Mouse (Mus musculus): ENCODE measurements around the gene B3galt4. TPM values are rescaled to one million over a fixed set of nuclear protein-coding genes. Genes with fewer than 3 reads are reported as not detected.
A peak's percentile ranks its signal among the peaks of the same experiment; 100 is the strongest.

B3galt4 gene
- total RNA-seq, 2 experiments from 2014 or later = 2.8 TPM; not detected in 1

DNA sequence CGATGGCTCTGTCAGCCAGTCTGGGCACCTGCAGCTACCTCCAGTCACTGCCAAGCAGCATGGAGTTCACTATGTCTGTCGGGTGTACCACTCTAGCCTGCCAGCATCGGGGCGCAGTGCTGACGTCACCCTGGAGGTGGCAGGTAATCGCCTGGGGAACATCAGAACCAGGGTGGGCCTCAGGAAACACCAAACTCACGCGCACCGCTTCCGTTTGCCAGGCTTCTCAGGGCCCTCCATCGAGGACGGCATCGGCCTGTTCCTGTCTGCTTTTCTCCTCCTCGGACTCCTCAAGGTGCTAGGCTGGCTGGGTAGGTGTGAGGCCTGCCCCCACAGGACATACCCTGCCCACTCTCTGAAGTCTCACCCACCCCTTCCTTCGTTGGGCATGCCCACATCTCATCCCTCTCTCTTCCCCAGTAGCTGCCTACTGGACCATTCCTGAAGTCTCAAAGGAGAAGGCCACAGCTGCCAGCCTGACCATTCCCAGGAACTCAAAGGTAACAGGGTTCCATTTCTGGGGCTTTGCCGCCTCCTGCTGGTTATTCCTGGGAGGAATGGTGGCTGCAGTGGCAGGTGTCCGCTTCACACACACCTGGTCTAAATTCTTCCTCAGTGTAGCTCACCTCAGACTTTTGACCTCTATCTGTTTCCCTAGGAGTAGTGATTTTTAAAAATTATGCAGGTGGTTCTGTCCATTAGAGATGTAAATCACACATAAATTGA lies 24.9 kb downstream of the B3galt4 start:
- no peak for ATAC-seq (replicated peaks; ENCODE audit: low FRiP score, poor library complexity, severe bottlenecking)

DNA sequence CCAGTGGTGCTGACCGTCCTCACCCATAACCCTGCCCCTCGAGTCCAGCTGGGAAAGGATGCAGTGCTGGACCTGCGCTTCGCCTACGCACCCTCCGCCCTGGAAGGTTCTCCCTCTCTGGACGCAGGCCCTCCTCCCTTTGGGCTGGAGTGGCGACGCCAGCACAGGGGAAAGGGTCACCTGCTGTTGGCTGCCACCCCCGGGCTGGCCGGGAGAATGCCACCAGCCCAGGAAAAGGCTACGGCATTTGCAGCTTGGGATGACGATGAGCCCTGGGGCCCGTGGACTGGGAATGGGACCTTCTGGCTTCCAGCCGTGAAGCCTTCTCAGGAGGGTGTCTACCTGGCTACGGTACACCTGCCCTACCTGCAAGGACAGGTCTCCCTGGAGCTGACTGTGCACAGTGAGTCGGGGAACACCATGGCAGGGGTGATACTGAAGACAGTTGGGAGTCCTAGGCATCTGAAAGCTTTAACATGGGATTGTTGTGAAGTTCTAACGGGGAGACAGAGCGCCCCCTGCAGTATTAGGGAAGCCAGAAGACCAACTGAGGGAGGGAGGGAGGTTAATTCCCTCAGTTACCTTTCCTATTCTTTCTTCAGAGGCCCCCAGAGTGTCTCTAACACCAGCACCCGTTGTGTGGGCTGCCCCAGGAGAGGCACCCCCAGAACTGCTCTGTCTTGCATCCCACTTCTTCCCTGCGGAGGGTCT lies 25.7 kb downstream of the B3galt4 start:
- ATAC-seq (replicated peaks; ENCODE audit: low FRiP score, poor library complexity, severe bottlenecking) = no peak

DNA sequence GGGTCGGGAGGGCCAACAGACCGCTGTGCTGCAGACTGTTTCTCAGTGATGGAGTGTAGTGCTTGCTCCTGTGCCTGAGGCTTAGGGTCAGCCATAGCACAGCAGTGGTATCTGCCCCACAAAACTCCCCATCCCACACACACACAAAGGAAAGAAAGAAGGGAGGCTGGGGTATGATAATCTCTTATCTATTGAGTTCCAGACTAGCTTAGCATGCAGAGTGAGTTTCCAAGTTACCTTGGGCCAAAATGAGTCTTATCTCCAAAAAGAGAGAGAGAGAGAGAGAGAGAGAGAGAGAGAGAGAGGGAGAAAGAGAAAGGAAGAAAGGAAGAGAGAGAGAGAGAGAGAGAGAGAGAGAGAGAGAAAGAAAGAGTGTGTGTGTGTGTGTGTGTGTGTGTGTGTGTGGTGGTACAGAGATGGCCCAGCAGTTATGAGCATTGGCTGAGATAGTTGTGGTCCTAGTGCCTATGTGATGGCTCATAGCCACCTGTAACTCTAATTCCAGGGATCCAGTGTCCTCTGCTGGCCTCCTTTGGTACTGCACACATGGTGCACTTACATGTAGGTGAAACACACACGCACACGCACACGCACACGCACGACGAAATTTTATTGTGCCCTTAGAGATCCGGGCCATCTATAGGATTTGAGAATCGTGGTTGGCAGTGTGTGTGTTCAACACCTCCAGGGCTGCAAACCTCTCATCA lies 26.6 kb downstream of the B3galt4 start:
- no peak for ATAC-seq (replicated peaks; ENCODE audit: low FRiP score, poor library complexity, severe bottlenecking)

DNA sequence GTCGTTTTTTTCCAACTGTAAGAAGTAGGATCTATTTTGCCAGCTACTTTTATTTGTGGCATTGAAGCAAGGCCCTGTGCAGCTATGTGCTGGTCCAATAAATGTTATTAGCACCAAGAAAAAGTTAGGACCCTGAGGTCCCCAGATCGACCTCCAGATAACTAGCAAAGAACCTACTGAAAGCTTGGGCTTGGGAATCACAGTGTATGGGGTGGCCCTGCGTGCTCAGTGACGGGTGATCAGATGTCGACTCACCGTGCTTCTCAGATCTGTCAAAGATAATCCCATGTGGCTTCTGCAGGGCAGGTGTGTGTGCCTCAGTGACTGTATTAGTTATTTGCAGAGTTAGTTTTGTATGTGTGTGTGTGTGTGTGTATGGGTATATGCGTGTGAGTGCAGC lies 29.9 kb downstream of the B3galt4 start:
- ATAC-seq (replicated peaks; ENCODE audit: low FRiP score, poor library complexity, severe bottlenecking) = no peak

DNA sequence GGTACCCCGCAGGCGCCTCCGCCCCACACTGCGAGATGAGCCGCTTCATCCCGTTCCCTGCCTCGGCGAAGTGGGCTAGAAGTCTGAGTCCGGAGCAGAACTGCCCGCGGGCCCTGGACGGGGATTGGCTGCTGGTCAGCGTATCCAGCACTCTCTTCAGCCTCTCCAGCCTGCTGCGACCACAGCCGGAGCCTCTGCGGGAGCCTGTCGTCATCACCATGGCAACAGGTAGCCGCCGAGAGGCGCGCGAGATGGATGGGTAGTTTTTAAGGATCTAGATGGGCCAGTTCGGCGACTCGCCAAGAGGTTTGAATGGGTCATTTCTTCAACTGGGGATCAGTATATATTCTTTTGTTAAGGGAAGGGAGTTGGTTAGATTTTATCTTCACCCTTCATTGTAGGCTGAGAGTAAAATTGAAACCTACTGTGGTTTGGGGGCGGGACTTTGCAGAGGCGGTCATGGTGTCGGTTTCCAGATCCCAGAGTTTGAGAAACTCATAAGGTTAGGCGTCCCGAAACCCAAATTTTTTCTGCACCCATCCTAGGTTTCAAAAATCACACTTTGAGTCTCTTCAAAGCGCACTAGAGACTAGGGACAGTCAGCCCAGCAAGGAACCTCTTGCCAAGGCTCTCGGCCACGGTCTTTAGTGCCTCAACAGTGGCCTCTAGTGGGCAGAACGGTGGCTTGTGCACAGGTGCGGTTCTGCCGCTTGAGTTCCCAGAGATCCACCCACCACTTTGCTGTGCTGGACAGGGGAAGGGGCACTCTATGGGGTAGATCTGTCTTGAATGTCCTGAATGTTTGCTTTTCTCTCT lies 30.8 kb downstream of the B3galt4 start:
- peak; percentile 57 for ATAC-seq (replicated peaks; ENCODE audit: low FRiP score, poor library complexity, severe bottlenecking)

DNA sequence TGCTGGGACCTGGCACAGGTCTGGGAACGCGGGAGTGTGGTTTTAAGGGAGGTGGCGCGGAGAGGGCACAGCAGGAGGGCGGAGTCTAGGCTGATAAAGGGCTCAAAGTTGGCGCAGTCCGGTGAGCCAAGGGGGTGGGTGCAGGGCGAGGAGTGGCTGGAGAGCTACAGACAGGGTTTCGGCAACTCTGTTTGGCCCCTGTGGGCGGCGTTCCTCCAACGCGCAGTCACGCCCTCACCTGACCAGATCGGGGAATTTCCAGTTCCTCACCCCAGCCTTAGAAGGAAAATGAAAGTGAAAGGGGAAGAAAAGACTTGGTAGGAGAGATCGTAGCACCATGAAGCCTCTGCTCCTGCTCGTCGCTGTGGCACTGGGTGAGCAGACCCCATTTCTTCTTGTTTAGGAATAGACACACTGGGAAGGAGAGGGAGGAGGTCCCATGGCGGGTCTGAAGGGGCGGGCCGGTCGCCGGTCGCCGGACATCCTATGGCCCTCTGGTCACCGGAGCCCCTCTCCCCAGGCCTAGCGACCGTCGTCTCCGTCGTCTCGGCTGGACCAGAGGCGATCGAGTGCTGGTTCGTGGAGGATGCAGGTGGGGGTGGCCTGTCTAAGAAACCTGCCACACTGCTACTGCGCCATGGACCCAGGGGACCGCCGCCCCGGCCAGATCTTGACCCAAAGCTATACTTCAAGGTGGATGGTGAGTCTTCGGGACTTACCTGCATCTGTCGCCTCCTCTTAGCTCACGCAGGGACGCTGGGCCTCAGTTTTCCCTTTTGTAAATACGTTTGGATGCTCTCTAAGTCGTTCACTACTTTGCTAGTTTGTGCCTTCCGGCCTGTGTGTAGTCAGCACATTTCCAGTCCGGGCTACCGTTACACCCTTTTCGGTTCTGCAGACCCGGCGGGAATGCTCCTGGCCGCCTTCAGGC lies 31.7 kb downstream of the B3galt4 start:
- ATAC-seq (replicated peaks; ENCODE audit: low FRiP score, poor library complexity, severe bottlenecking) = peak; percentile 73

DNA sequence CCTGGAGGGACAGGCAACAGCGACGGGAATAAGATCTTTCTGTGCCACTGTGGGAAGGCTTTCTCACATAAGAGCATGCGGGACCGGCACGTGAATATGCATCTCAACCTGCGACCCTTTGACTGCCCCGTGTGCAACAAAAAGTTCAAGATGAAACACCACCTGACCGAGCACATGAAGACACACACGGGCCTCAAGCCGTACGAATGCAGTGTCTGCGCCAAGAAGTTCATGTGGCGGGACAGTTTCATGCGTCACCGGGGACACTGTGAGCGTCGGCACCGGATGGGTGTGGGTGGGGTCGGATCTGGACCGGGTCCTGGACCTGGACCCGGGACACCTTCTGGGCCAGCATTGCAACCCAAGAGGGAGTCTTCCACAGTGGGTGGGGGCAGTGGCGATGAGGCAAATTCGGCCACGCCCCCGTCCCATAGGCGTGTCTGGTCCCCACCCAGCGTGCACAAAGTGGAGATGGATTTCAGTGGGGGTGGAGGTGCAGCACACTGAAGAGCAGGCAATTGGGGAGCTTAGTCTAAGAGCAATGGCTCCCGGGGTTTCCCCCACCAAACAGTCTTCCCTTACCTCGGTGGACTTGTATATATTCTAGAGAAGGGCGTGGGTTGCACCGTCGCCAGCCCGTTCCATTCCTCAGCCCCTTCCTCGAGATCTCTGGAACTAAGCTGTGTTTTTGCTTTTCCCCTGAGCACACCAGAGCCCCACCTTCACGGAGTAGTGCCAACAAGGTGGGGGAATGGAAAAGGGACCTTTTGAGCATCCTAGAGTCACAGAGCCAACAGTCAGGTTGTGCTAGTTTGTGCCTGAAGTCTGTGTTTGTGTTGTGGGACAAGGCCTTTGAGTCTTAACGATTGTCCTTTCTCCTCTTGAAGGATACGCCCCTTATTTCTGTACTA lies 32.7 kb downstream of the B3galt4 start:
- peak; percentile 6; the same call in 1 of the 2 replicates for ATAC-seq (replicated peaks; ENCODE audit: low FRiP score, poor library complexity, severe bottlenecking)

DNA sequence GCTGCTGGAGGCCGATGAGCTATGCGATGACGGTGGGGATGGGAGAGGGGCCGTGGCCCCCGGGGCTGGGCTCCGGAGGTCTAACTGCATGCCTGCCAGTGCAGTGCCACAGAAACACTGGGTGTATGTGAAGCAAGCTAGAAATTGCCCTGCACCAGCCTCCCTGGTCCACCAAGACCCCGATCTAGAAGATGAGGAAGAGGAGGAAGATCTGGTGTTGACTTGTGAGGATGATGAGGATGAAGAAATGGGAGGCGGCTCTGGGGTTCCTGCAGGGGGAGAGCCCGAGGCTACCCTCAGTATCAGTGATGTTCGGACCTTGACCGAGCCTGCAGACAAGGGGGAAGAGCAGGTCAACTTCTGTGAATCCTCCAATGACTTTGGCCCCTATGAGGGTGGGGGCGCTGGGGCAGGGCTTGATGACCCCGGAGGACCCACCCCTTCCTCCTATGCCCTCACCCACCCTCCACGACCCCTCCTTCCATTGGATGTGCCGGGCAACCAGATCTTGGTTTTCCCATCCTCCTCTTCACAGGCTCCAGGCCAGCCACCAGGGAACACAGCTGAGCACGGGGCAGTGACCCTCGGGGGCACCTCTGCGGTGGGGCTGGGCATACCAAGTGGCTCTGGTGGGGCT lies 33.5 kb downstream of the B3galt4 start:
- ATAC-seq (replicated peaks; ENCODE audit: low FRiP score, poor library complexity, severe bottlenecking) = no peak

DNA sequence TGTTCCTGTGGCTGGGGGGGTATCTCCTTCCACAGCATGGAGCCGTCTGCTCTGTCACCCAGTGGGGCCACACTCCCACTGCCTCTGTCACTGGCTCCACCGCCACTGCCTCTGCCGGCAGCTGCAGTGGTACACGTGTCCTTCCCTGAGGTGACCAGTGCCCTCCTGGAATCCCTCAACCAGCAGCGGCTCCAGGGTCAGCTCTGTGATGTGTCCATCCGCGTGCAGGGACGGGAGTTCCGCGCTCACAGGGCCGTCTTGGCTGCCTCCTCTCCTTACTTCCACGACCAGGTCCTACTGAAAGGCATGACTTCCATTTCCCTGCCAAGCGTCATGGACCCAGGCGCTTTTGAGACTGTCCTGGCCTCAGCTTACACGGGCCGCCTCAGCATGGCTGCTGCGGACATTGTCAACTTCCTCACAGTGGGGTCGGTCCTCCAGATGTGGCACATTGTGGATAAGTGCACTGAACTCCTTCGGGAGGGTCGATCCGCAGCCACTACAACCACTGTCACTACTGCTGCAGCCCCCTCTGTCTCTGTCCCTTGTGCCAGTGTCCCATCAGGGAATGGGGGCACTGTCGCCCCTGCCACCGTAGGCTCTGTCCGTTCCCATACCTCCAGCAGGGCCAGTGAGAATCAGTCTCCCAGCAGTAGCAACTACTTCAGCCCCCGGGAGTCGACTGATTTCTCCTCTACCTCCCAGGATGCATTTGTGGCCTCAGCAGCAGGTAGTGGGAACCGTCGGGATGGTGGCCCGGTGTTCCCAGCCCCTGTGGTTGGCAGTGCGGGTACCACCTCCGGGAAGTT lies 34.2 kb downstream of the B3galt4 start:
- ATAC-seq (replicated peaks; ENCODE audit: low FRiP score, poor library complexity, severe bottlenecking) = no peak

DNA sequence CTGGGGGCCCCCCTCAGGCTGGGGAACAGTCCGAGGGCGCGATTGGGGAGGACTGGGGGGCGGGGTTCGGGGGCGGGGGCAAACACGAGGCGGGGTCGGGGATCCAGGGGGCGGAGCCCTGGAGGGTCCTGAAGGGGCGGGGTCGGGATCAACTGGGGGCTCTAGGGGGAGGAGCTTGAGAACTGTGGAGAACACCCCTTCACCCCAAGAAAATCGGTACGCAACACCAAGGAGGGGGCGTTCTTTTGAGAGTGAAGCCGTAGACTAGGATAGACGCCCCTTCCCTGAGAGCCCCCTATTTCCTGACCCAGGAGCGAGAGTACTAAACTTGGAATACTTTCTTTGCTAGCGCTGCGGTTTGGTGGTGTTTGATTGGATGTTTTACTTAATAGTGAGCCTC lies 35.0 kb downstream of the B3galt4 start:
- no peak for ATAC-seq (replicated peaks; ENCODE audit: low FRiP score, poor library complexity, severe bottlenecking)

DNA sequence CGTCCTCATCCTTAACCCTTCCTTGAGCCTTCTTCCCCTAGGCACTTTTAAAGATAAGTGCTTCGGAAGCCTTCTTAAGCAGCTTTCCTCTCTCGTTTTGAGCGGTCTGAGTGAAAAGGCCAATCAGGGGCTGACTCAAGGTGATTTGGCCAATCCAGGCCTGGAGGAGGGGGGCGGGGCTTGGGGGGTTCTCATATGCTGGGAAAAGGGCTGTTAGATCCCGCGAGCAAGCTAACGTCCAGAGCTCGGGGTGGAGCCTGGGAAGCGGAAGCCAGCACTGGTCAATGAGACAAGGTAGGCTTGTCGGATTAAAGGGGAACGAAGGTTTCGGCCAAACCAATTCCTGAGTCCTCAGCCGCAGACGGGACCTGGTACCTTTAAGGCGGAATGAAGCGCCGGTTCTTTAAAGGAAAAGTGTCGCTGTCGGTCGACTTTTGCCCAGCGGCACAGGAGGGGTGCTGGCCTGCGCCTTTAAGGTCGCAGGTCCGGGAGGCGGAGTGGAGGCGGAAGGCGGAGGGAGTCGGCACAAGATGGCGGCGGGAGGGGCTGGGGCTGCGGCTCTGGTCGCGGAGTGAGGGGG lies 35.5 kb downstream of the B3galt4 start, which contains the start of the genes Tapbp and Zbtb22:
Tapbp (plus strand) TSS at position 229 of the 580 bp plus-strand sequence.
Zbtb22 (plus strand) TSS at position 234 of the 580 bp plus-strand sequence.
- ATAC-seq (replicated peaks; ENCODE audit: low FRiP score, poor library complexity, severe bottlenecking) = peak; percentile 68

DNA sequence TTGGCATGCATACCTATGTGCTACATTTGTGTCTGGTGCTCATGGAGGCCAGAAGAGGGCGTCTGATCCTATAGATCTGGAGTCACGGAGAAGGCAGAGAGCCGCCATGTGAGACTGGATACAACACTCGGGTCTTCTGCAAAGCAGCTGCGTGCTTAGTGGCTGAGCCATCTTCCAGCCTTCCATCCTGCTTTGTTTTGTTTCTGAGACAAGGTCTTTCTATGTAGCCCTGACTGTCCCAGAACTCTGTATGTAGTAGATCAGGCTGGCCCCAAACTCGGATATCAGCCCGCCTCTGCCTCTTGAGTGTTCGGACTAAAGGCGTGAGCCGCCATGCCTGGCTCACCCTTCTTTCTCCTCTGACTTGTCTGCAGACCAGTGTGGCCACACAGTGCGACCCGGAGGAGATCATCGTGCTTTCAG lies 36.3 kb downstream of the B3galt4 start:
- ATAC-seq (replicated peaks; ENCODE audit: low FRiP score, poor library complexity, severe bottlenecking) = no peak

DNA sequence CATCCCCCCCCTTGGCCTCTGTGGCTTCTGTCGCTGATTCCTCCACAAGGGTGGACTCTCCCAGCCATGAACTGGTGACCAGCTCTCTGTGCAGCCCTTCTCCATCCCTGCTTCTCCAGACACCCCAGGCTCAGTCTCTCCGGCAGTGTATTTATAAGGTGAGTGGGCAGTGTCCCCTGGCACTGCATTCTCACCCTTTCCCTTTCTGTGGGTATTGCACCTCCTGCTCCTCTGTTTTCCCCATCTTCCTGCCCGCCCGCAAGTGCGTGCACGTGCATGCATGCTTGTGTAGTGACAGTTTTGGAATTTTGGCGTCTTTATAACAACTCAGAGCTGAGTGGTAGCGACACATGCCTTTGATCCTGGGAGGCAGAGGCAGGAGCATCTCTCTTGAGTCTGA lies 37.4 kb downstream of the B3galt4 start:
- no peak for ATAC-seq (replicated peaks; ENCODE audit: low FRiP score, poor library complexity, severe bottlenecking)

DNA sequence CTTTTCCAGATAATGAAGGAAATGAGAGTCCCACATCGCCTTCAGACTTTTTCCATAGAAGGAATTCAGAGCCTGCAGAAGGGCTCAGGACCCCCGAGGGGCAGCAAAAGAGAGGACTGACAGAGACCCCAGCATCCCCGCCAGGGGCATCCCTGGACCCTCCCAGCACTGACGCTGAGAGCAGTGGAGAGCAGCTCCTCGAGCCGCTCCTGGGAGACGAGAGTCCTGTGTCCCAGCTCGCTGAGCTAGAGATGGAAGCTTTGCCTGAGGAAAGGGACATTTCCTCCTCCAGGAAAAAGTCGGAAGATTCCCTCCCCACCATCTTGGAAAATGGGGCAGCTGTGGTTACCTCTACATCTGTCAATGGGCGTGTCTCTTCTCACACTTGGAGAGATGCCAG lies 38.0 kb downstream of the B3galt4 start:
- no peak for ATAC-seq (replicated peaks; ENCODE audit: low FRiP score, poor library complexity, severe bottlenecking)

DNA sequence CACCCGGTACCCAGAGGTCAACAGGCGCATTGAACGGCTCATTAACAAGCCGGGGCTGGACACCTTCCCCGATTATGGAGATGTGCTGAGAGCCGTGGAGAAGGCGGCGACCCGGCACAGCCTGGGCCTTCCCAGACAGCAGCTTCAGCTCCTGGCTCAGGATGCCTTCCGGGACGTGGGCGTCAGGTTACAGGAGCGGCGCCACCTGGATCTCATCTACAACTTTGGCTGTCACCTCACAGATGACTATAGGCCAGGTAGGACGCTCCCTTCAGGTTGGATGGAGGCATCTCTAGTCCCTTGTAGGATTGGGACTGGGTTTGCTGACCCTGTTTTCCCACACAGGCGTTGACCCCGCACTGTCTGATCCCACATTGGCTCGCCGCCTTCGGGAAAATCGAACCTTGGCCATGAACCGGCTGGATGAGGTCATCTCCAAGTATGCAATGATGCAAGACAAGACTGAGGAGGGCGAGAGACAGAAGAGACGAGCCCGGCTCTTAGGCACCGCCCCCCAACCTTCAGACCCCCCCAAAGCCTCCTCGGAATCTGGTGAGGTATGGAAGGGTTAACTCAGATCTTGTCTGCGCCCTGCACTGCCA lies 39.4 kb downstream of the B3galt4 start:
- no peak for ATAC-seq (replicated peaks; ENCODE audit: low FRiP score, poor library complexity, severe bottlenecking)

Data from erythroid progenitor cell, adult 5-6 weeks (primary cell).